Mouse (Mus musculus): ENCODE measurements at regions not wholly inside any gene's neighbourhood (a gene's known extent, or its start where the extent isn't known, plus 50 kb on each side); places are given as distances from the start of the nearest gene placed in this dataset.

GRCm38 (mm10) chr6:94900862-94901261 lies 200.9 kb upstream of the Lrig1 start:
- Histone ChIP-seq H3K9ac (ENCODE audit: low read length) (no peak overlapping the region), H3K36me3 (ENCODE audit: control insufficient read depth, insufficient read depth, low read length) (no peaks in the 10 kb centered on the region), H3K27ac (ENCODE audit: low read depth, low read length) (no peak overlapping the region), H3K9me3 (ENCODE audit: control insufficient read depth, low read length) (no peaks in the 10 kb centered on the region), H3K4me2 (no peak overlapping the region), H3K27me3 (ENCODE audit: control insufficient read depth, insufficient read depth, low read length) (no peaks in the 10 kb centered on the region), H3K4me3 (ENCODE audit: low read depth, low read length) (no peak overlapping the region), H3K4me1 (ENCODE audit: control insufficient read depth, insufficient read depth, low read length) (no peaks in the 10 kb centered on the region)
- WGBS: 86% methylated on average over 4 of the region's 4 CpGs
- ATAC-seq (ENCODE audit: low FRiP score) (no peak), DNase-seq (ENCODE audit: low spot score, missing footprints) (no peak)

GRCm38 (mm10) chr6:94898881-94899280 lies 198.9 kb upstream of the Lrig1 start:
- no peak overlapping the region for H3K9ac ChIP-seq (ENCODE audit: low read length)
- no peak overlapping the region for H3K27ac ChIP-seq (ENCODE audit: low read depth, low read length)
- 91% methylated on average over 9 of the region's 9 CpGs for WGBS
- ATAC-seq (ENCODE audit: low FRiP score) (no peak), DNase-seq (ENCODE audit: low spot score, missing footprints) (no peak)
- no peaks in the 10 kb centered on the region for H3K9me3 ChIP-seq (ENCODE audit: control insufficient read depth, low read length)
- H3K27me3 ChIP-seq (ENCODE audit: control insufficient read depth, insufficient read depth, low read length): no peaks in the 10 kb centered on the region
- no peaks in the 10 kb centered on the region for H3K36me3 ChIP-seq (ENCODE audit: control insufficient read depth, insufficient read depth, low read length)
- H3K4me2 ChIP-seq: no peak overlapping the region
- no peaks in the 10 kb centered on the region for H3K4me1 ChIP-seq (ENCODE audit: control insufficient read depth, insufficient read depth, low read length)
- no peak overlapping the region for H3K4me3 ChIP-seq (ENCODE audit: low read depth, low read length)

- Histone ChIP-seq H3K4me3 (ENCODE audit: low read depth, low read length) (no peak overlapping the region), H3K9me3 (ENCODE audit: control insufficient read depth, low read length) (no peaks in the 10 kb centered on the region), H3K9ac (ENCODE audit: low read length) (no peak overlapping the region), H3K27ac (ENCODE audit: low read depth, low read length) (no peak overlapping the region), H3K27me3 (ENCODE audit: control insufficient read depth, insufficient read depth, low read length) (no peaks in the 10 kb centered on the region), H3K4me1 (ENCODE audit: control insufficient read depth, insufficient read depth, low read length) (no peaks in the 10 kb centered on the region), H3K36me3 (ENCODE audit: control insufficient read depth, insufficient read depth, low read length) (no peaks in the 10 kb centered on the region), H3K4me2 (no peak overlapping the region)
- ATAC-seq (ENCODE audit: low FRiP score): no peak
- DNase-seq (ENCODE audit: low spot score, missing footprints): no peak
- 79% methylated on average over 3 of the region's 3 CpGs for WGBS
Measured at GRCm38 (mm10) chr6:94890165-94890564, 190.2 kb upstream of the Lrig1 start.

- no peak overlapping the region for H3K4me2 ChIP-seq
- H3K4me3 ChIP-seq (ENCODE audit: low read depth, low read length): no peak overlapping the region
- no peaks in the 10 kb centered on the region for H3K4me1 ChIP-seq (ENCODE audit: control insufficient read depth, insufficient read depth, low read length)
- no peak for DNase-seq (ENCODE audit: low spot score, missing footprints)
- no peaks in the 10 kb centered on the region for H3K27me3 ChIP-seq (ENCODE audit: control insufficient read depth, insufficient read depth, low read length)
- no peaks in the 10 kb centered on the region for H3K36me3 ChIP-seq (ENCODE audit: control insufficient read depth, insufficient read depth, low read length)
- H3K9me3 ChIP-seq (ENCODE audit: control insufficient read depth, low read length): no peaks in the 10 kb centered on the region
- no peak for ATAC-seq (ENCODE audit: low FRiP score)
- no peak overlapping the region for H3K9ac ChIP-seq (ENCODE audit: low read length)
- WGBS: 89% methylated on average over 10 of the region's 10 CpGs
- no peak overlapping the region for H3K27ac ChIP-seq (ENCODE audit: low read depth, low read length)
Measured at GRCm38 (mm10) chr6:94889271-94889670, 189.3 kb upstream of the Lrig1 start.

GRCm38 (mm10) chr6:94881139-94881538 lies 181.2 kb upstream of the Lrig1 start:
- WGBS: 81% methylated on average over 10 of the region's 10 CpGs

GRCm38 (mm10) chr6:94875841-94876240 lies 175.9 kb upstream of the Lrig1 start:
- ATAC-seq (ENCODE audit: low FRiP score): no peak

More at GRCm38 (mm10) chr6:94881139-94881538, 181.2 kb upstream of the Lrig1 start:
- Histone ChIP-seq H3K27me3 (ENCODE audit: control insufficient read depth, insufficient read depth, low read length) (no peaks in the 10 kb centered on the region), H3K4me3 (ENCODE audit: low read depth, low read length) (no peak overlapping the region), H3K4me1 (ENCODE audit: control insufficient read depth, insufficient read depth, low read length) (no peaks in the 10 kb centered on the region), H3K27ac (ENCODE audit: low read depth, low read length) (no peak overlapping the region), H3K9me3 (ENCODE audit: control insufficient read depth, low read length) (no peaks in the 10 kb centered on the region), H3K9ac (ENCODE audit: low read length) (no peak overlapping the region), H3K36me3 (ENCODE audit: control insufficient read depth, insufficient read depth, low read length) (no peaks in the 10 kb centered on the region), H3K4me2 (no peak overlapping the region)
- ATAC-seq (ENCODE audit: low FRiP score): no peak
- peak; percentile 51 for DNase-seq (ENCODE audit: low spot score, missing footprints)

GRCm38 (mm10) chr6:94875065-94875464 lies 175.1 kb upstream of the Lrig1 start:
- WGBS: 86% methylated on average over 4 of the region's 4 CpGs
- no peak for ATAC-seq (ENCODE audit: low FRiP score)
- no peaks in the 10 kb centered on the region for H3K36me3 ChIP-seq (ENCODE audit: control insufficient read depth, insufficient read depth, low read length)
- H3K9ac ChIP-seq (ENCODE audit: low read length): no peak overlapping the region
- no peak for DNase-seq (ENCODE audit: low spot score, missing footprints)
- no peaks in the 10 kb centered on the region for H3K4me1 ChIP-seq (ENCODE audit: control insufficient read depth, insufficient read depth, low read length)
- H3K27me3 ChIP-seq (ENCODE audit: control insufficient read depth, insufficient read depth, low read length): no peaks in the 10 kb centered on the region
- H3K4me3 ChIP-seq (ENCODE audit: low read depth, low read length): no peak overlapping the region
- H3K9me3 ChIP-seq (ENCODE audit: control insufficient read depth, low read length): no peaks in the 10 kb centered on the region
- no peak overlapping the region for H3K27ac ChIP-seq (ENCODE audit: low read depth, low read length)
- no peak overlapping the region for H3K4me2 ChIP-seq

More at GRCm38 (mm10) chr6:94875841-94876240, 175.9 kb upstream of the Lrig1 start:
- Histone ChIP-seq H3K4me2 (no peak overlapping the region), H3K4me1 (ENCODE audit: control insufficient read depth, insufficient read depth, low read length) (no peaks in the 10 kb centered on the region), H3K9me3 (ENCODE audit: control insufficient read depth, low read length) (no peaks in the 10 kb centered on the region), H3K36me3 (ENCODE audit: control insufficient read depth, insufficient read depth, low read length) (no peaks in the 10 kb centered on the region), H3K27ac (ENCODE audit: low read depth, low read length) (no peak overlapping the region), H3K4me3 (ENCODE audit: low read depth, low read length) (no peak overlapping the region), H3K27me3 (ENCODE audit: control insufficient read depth, insufficient read depth, low read length) (no peaks in the 10 kb centered on the region), H3K9ac (ENCODE audit: low read length) (no peak overlapping the region)
- DNase-seq (ENCODE audit: low spot score, missing footprints): peak; percentile 62
- 75% methylated on average over 5 of the region's 5 CpGs for WGBS

- no peak overlapping the region for H3K4me2 ChIP-seq
- no peaks in the 10 kb centered on the region for H3K4me1 ChIP-seq (ENCODE audit: control insufficient read depth, insufficient read depth, low read length)
- no peak overlapping the region for H3K27ac ChIP-seq (ENCODE audit: low read depth, low read length)
- WGBS: 94% methylated on average over 1 of the region's 1 CpGs
- H3K36me3 ChIP-seq (ENCODE audit: control insufficient read depth, insufficient read depth, low read length): no peaks in the 10 kb centered on the region
- no peak for ATAC-seq (ENCODE audit: low FRiP score)
- no peak overlapping the region for H3K4me3 ChIP-seq (ENCODE audit: low read depth, low read length)
- H3K9ac ChIP-seq (ENCODE audit: low read length): no peak overlapping the region
- H3K27me3 ChIP-seq (ENCODE audit: control insufficient read depth, insufficient read depth, low read length): no peaks in the 10 kb centered on the region
- no peaks in the 10 kb centered on the region for H3K9me3 ChIP-seq (ENCODE audit: control insufficient read depth, low read length)
- peak; percentile 26 for DNase-seq (ENCODE audit: low spot score, missing footprints)
Measured at GRCm38 (mm10) chr6:94874415-94874814, 174.5 kb upstream of the Lrig1 start.

GRCm38 (mm10) chr6:94867952-94868351 lies 168.0 kb upstream of the Lrig1 start:
- Histone ChIP-seq H3K27ac (ENCODE audit: low read depth, low read length) (no peak overlapping the region), H3K9ac (ENCODE audit: low read length) (no peak overlapping the region), H3K4me3 (ENCODE audit: low read depth, low read length) (no peak overlapping the region), H3K9me3 (ENCODE audit: control insufficient read depth, low read length) (no peaks in the 10 kb centered on the region), H3K4me2 (no peak overlapping the region), H3K27me3 (ENCODE audit: control insufficient read depth, insufficient read depth, low read length) (no peaks in the 10 kb centered on the region), H3K36me3 (ENCODE audit: control insufficient read depth, insufficient read depth, low read length) (no peaks in the 10 kb centered on the region), H3K4me1 (ENCODE audit: control insufficient read depth, insufficient read depth, low read length) (no peaks in the 10 kb centered on the region)
- DNase-seq (ENCODE audit: low spot score, missing footprints) (peak; percentile 28), ATAC-seq (ENCODE audit: low FRiP score) (no peak)
- WGBS: 62% methylated on average over 3 of the region's 3 CpGs

GRCm38 (mm10) chr6:94865498-94865897 lies 165.5 kb upstream of the Lrig1 start:
- WGBS: 78% methylated on average over 2 of the region's 2 CpGs
- ATAC-seq (ENCODE audit: low FRiP score): no peak

More at GRCm38 (mm10) chr6:94865498-94865897, 165.5 kb upstream of the Lrig1 start:
- Histone ChIP-seq H3K4me1 (ENCODE audit: control insufficient read depth, insufficient read depth, low read length) (no peaks in the 10 kb centered on the region), H3K4me2 (no peak overlapping the region), H3K27me3 (ENCODE audit: control insufficient read depth, insufficient read depth, low read length) (no peaks in the 10 kb centered on the region), H3K36me3 (ENCODE audit: control insufficient read depth, insufficient read depth, low read length) (no peaks in the 10 kb centered on the region), H3K9ac (ENCODE audit: low read length) (no peak overlapping the region), H3K27ac (ENCODE audit: low read depth, low read length) (no peak overlapping the region), H3K4me3 (ENCODE audit: low read depth, low read length) (no peak overlapping the region), H3K9me3 (ENCODE audit: control insufficient read depth, low read length) (no peaks in the 10 kb centered on the region)
- peak; percentile 61 for DNase-seq (ENCODE audit: low spot score, missing footprints)
